Mouse (Mus musculus) stomach, embryonic 15.5 days (tissue): ENCODE results near the gene Actn2. TPM values are rescaled to one million over a fixed set of nuclear protein-coding genes. Genes with fewer than 3 reads are reported as not detected.

Experiments
- ATAC-seq: fragments of 200-750 bp; cut with Nextera tagmentation; 2 replicates; pipeline ENCODE4 v1.8.0; 2017; ENCODE audit warnings: low read depth, moderate number of reproducible peaks, moderate TSS enrichment; ENCODE audit not compliant: insufficient read depth, low FRiP score
- H3K27ac ChIP-seq: fragments of 300-500 bp; sonication (generic); 2 replicates; pipeline ENCODE4 v1.5.1; 2015; ENCODE audit warnings: mild to moderate bottlenecking, inconsistent platforms
- H3K27me3 ChIP-seq: fragments of 300-500 bp; sonication (generic); replicated peaks from 2 replicates; pipeline ENCODE4 v1.6.1; 2015; ENCODE audit warnings: inconsistent platforms
- H3K36me3 ChIP-seq: fragments of 300-500 bp; sonication (generic); 2 replicates; pipeline ENCODE4 v1.6.1; 2015; ENCODE audit warnings: inconsistent platforms
- H3K4me1 ChIP-seq: fragments of 300-500 bp; sonication (generic); 2 replicates; pipeline ENCODE4 v1.6.1; 2015; ENCODE audit warnings: inconsistent platforms
- H3K4me2 ChIP-seq: fragments of 300-500 bp; sonication (generic); 2 replicates; pipeline ENCODE4 v1.6.1; 2015; ENCODE audit warnings: mild to moderate bottlenecking, inconsistent platforms
- H3K4me3 ChIP-seq: fragments of 300-500 bp; sonication (generic); replicated peaks from 2 replicates; pipeline ENCODE4 v1.5.1; 2015; ENCODE audit warnings: inconsistent platforms
- H3K9ac ChIP-seq: fragments of 300-500 bp; sonication (generic); 2 replicates; pipeline ENCODE4 v1.6.1; 2015; ENCODE audit warnings: inconsistent platforms
- H3K9me3 ChIP-seq: fragments of 300-500 bp; sonication (generic); 2 replicates; pipeline ENCODE4 v1.6.1; 2016; ENCODE audit warnings: inconsistent platforms
- WGBS: fragments of 180-500 bp; shearing (Covaris S2); methylation state at CpG from one replicate; pipeline ENCODE4 v1.1.7; 2015; 5-methylcytosine and 5-hydroxymethylcytosine counted together
- polyA plus RNA-seq: library from polyadenylated mRNA; unstranded; fragments of >200 nt; fragmentation: Nextera tagmentation; extraction: Ambion mirVana; gene quantifications from 2 replicates; pipeline ENCODE4 v1.2.1, GENCODE M21; 2015

Gene Actn2
- 4.1 and 9.1 TPM in 2 replicates for polyA plus RNA-seq

DNA sequence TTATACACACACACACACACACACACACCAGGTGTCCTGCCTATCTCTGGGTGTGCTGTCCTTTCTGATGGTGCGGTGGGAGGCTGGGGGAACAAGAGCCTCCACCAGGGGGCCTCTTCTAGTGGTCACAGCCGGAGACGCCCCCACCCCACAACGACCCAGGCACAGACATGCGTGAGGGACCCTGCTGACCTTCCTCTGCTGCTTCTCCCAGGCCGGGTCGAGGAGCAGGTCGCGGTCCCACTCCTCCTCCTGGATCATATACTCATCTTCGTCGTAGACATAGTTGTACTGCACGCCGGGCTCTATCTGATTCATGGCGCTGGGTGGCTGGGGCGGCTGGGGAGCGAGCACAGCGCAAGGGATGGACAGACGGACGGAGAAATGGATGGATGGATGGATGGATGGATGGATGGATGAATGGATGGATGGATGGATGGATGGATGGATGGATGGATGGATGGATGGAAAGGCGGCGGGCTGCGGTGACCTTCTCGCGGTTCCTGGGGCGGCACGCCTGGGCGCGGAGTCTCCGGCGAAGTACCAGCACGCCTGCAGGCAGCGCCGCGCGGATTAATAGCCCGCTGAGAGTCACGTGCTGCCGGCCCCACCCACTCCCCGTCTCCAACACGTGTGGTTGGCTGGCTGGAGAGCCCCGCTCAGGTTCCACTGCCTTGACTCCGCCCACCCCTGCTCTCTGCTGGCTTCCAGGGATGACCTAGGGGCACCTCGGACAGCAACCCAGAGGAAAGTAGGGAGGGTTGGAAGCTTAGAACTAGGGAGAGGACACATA is at the start of gene Actn2:
Gene Actn2 (minus strand): TSS at position 578 of the 793 bp plus-strand sequence.
- Histone ChIP-seq H3K4me1 (peaks cover 5% of the 10 kb centered on the region; the same call in 1 of the 2 replicates), H3K9ac (no peak within 1 kb of the TSS), H3K27me3 (no peaks in the 10 kb centered on the region), H3K4me2 (peak within 1 kb of the TSS; percentile 79), H3K27ac (no peak within 1 kb of the TSS), H3K36me3 (no peaks in the 10 kb centered on the region), H3K9me3 (no peaks in the 10 kb centered on the region), H3K4me3 (peak within 1 kb of the TSS; percentile 35)
- ATAC-seq, result peak; percentile 93
- under 1% methylated on average over 43 of the region's 43 CpGs for WGBS

DNA sequence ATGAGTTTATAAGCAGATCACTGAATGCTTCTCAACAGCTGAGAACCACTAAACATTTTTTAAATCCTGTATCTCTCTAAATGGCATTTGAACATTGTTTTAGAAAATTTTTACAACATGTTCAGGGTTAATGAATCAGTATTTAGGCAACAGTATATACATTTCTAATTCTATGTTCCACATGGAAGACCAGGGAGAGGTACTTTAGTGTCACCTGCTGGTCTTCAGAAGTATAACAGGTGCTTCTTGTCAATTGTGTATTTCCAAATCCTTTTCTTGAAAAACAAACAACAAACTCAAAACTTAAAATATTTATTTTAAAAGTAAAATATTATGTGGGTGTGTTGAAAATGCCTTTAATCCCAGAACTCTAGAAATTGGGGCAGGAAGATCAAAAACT is 45.7 kb upstream of the Actn2 start:
- H3K27ac ChIP-seq, result no peak overlapping the region
- H3K4me3 ChIP-seq, result no peak overlapping the region
- no peaks in the 10 kb centered on the region for H3K9me3 ChIP-seq
- no peak overlapping the region for H3K9ac ChIP-seq
- no peaks in the 10 kb centered on the region for H3K27me3 ChIP-seq
- H3K4me2 ChIP-seq, result no peak overlapping the region
- no peaks in the 10 kb centered on the region for H3K36me3 ChIP-seq
- no peak for ATAC-seq
- no peaks in the 10 kb centered on the region for H3K4me1 ChIP-seq

DNA sequence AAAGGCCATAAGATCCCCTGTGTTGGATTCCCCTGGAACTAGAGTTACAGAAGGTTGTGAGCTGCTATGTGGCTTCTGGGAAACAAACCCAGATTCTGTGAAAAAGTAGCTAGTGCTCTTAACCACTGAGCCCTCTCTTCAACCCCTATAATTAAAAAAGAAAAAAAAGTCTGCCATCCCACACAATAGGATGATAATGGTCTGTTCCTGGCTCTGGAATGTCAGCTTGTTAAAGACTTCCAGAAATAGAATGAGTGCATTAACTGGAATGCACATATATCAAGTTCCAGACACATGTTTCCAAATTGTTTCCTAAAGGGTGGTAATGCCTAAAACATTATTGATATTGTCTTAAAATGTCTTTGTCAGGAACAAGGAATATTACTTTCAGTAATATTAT is 44.2 kb upstream of the Actn2 start:
- Histone ChIP-seq H3K4me3 (no peak overlapping the region), H3K27ac (no peak overlapping the region), H3K4me1 (no peaks in the 10 kb centered on the region), H3K9ac (no peak overlapping the region), H3K36me3 (no peaks in the 10 kb centered on the region), H3K4me2 (no peak overlapping the region), H3K9me3 (no peaks in the 10 kb centered on the region), H3K27me3 (no peaks in the 10 kb centered on the region)
- ATAC-seq, result no peak

DNA sequence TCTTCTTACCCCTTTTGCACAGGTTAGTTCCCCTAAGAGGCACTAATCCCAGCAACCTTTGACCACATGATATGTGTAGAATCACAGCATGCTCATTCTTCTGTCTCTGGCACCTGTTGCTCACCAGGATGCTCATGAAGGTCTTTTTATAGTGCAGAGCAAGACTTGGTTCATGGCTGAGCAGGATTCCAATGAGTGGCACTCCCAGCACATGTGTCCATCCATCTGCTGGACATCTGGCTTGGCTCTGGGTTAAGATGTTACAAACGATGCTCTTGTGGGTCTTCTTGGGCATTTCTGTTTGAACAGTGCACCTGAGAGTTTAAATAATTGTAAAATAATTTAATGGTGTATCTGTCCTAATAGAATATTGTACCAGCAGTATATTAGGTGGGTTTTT is 36.2 kb upstream of the Actn2 start:
- no peaks in the 10 kb centered on the region for H3K9me3 ChIP-seq
- no peak for ATAC-seq
- H3K36me3 ChIP-seq, result no peaks in the 10 kb centered on the region
- H3K9ac ChIP-seq, result no peak overlapping the region
- 62% methylated on average over 1 of the region's 1 CpGs for WGBS
- no peak overlapping the region for H3K27ac ChIP-seq
- H3K4me2 ChIP-seq, result no peak overlapping the region
- H3K4me1 ChIP-seq, result no peaks in the 10 kb centered on the region
- H3K27me3 ChIP-seq, result no peaks in the 10 kb centered on the region
- H3K4me3 ChIP-seq, result no peak overlapping the region

DNA sequence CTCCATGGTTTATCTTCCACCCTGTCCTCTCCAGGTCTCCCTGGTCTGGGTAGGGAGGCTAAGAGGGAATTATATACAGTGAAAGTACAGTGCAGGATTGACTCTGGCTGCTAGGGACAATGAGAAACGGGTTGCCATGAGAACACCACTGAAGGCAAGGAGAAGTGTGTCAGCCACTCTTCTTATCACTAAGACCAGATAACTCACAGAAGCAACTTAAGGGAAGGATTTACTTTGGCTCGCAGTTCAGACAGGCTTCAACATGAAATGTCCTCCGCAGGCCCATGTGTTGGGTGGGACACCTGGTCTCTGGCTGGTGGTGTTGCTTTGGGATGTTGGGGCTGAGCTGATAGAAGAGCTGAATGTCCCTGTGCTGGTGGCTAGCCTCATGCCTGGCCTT is 32.2 kb upstream of the Actn2 start:
- Histone ChIP-seq H3K4me2 (no peak overlapping the region), H3K27ac (no peak overlapping the region), H3K4me3 (no peak overlapping the region), H3K27me3 (no peaks in the 10 kb centered on the region), H3K9me3 (no peaks in the 10 kb centered on the region), H3K9ac (no peak overlapping the region), H3K36me3 (no peaks in the 10 kb centered on the region), H3K4me1 (no peaks in the 10 kb centered on the region)
- 69% methylated on average over 3 of the region's 3 CpGs for whole genome bisulfite sequencing
- no peak for ATAC-seq

DNA sequence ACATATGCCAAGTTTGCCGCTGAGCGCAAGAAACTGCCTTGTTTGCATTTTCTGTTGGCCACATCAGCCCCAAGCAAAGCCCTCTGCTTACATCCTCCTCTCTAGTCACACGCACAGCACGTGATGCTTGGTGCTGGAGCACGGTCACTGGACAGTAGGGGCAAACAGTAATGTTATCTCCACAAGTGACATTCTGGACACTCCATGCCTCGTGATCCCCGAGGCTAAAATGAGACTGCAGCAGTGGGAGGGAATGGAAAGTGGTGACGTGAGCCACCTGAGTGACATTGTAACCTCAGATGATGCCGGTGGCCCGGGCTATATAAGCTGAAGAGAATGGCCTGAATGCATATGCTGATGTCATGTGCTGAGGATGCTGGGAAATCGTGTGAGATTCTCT is 29.4 kb upstream of the Actn2 start:
- no peak overlapping the region for H3K9ac ChIP-seq
- no peaks in the 10 kb centered on the region for H3K36me3 ChIP-seq
- H3K27me3 ChIP-seq, result no peaks in the 10 kb centered on the region
- no peak overlapping the region for H3K4me2 ChIP-seq
- no peak overlapping the region for H3K4me3 ChIP-seq
- 80% methylated on average over 11 of the region's 11 CpGs for WGBS
- H3K27ac ChIP-seq, result no peak overlapping the region
- H3K4me1 ChIP-seq, result no peaks in the 10 kb centered on the region
- ATAC-seq, result no peak
- H3K9me3 ChIP-seq, result no peaks in the 10 kb centered on the region

DNA sequence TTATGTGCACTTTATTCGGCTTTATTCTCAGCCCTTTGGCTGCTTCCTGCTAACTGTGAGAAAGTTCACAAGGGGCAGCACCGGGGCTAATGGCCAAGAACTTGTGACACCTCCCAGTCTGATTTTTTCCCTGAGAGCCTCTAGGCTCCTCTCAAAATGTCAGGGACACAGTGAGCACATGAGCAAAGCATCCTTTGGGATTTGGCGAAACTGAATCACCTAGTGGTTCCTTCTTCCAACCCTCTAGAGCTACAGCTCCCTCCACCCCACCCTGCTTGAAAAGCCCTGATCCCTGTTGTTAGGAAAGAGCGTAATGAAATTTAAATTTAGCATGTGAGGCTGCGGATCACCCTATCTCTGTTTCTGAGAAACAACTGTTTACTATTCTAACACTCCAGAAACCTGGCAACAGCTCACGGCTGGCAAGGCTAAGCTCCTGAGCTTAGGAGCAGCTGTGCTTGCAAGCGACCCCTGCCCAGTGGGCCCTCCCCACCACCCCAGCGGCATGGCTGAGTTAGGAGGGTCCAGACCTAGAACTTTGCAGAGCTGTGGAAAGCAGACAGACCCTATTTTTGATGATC is 28.6 kb upstream of the Actn2 start:
- H3K36me3 ChIP-seq, result no peaks in the 10 kb centered on the region
- H3K4me2 ChIP-seq, result no peak overlapping the region
- H3K4me1 ChIP-seq, result no peaks in the 10 kb centered on the region
- 39% methylated on average over 8 of the region's 8 CpGs for WGBS
- no peak overlapping the region for H3K9ac ChIP-seq
- no peak overlapping the region for H3K4me3 ChIP-seq
- no peak overlapping the region for H3K27ac ChIP-seq
- ATAC-seq, result no peak
- no peaks in the 10 kb centered on the region for H3K27me3 ChIP-seq
- H3K9me3 ChIP-seq, result no peaks in the 10 kb centered on the region

DNA sequence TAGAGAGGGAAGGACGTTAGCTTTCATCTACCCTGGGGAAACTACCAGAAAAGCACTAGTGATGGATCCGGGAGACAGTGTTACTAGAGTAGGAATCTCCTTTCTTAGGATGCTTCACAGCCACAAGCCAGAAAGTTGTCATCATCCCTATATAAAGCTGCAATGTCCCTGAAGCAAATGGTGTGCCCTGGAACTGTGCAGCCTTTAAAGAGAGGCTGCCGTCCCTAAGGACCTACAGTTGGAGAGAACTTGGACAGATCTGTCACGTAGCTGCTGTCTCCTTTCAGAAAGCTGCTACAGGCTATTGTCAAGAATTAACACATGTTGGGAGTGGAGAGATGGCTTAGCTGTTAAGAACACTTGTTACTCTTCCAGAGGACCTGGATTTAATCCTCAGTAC is 20.9 kb upstream of the Actn2 start:
- H3K36me3 ChIP-seq, result no peaks in the 10 kb centered on the region
- H3K27me3 ChIP-seq, result no peaks in the 10 kb centered on the region
- no peak overlapping the region for H3K27ac ChIP-seq
- ATAC-seq, result no peak
- no peak overlapping the region for H3K4me3 ChIP-seq
- H3K9ac ChIP-seq, result no peak overlapping the region
- H3K9me3 ChIP-seq, result no peaks in the 10 kb centered on the region
- 84% methylated on average over 4 of the region's 4 CpGs for WGBS
- H3K4me2 ChIP-seq, result no peak overlapping the region
- no peaks in the 10 kb centered on the region for H3K4me1 ChIP-seq

DNA sequence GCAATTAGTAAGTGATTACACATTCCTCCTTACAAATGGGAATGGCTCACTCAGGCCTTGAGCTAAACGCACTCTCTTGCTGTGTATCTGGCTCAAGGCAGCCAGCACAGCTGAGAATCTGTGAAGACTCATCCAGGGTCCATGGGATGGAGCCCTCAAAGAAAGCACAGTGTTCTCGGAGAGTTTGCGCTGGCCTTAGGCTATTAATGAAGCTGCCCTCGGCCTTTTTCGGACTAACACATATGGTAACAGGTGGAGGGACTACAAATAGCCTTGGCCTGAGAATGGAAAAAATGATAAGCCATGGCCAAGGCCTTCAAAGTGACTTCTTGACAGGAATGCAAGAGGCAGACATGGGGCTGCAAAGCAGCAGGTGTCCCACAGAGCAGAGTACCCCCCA is 17.0 kb upstream of the Actn2 start:
- WGBS, result 85% methylated on average over 5 of the region's 5 CpGs
- Histone ChIP-seq H3K9me3 (no peaks in the 10 kb centered on the region), H3K9ac (no peak overlapping the region), H3K4me2 (no peak overlapping the region), H3K27ac (no peak overlapping the region), H3K27me3 (no peaks in the 10 kb centered on the region), H3K4me3 (no peak overlapping the region), H3K4me1 (no peaks in the 10 kb centered on the region), H3K36me3 (no peaks in the 10 kb centered on the region)
- ATAC-seq, result no peak

DNA sequence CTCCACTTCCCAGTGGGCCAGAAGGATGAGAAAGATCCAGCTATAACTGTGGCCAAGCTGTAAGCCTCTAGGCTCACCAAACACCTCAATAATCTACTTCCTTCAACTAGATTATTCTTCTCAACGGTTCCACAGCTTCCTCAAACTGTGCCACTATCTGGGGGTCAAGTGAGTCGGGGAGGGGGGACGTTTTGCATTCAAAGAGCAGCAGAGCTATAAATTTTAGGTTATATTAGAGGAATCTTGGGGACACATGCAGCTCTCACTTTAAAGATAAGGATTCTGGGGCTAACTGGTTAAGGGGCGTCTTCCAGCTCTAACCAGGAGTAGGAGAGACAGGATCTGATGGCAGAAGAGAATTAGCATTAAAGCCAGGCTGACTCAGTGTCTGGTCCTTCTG is 15.6 kb upstream of the Actn2 start:
- Histone ChIP-seq H3K27ac (no peak overlapping the region), H3K4me1 (no peaks in the 10 kb centered on the region), H3K4me3 (no peak overlapping the region), H3K27me3 (no peaks in the 10 kb centered on the region), H3K9ac (no peak overlapping the region), H3K36me3 (no peaks in the 10 kb centered on the region), H3K9me3 (no peaks in the 10 kb centered on the region), H3K4me2 (no peak overlapping the region)
- no peak for ATAC-seq
- 58% methylated on average over 4 of the region's 4 CpGs for whole genome bisulfite sequencing

DNA sequence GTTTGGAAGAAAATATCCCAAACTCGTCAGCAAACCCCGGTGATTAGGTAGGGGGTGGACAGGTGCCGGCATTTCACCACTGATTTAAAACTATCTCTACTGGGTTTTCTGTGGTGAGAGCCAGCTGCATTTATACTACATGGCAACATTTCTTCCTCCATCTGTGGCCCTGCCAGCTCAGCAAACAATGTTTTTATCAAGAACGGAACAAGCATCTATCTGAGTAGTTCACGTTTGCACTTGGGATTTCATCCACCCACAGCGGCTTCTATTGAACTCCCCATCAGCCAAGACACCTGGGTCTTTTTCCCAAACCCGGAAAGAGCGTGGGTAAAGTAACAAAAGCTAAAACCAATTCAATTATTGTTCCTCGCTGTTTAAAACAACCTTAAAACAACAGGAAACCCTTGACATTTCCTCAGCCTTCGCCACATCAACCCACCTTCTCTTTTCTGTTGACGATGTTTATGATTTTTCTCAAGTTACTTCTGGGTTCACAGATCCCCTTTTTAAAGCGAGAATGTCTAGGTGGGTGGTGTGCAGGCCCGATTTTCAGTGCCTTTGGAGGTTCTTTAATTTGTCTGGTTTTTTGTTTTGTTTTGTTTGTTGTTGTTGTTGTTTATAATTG is 8.8 kb upstream of the Actn2 start:
- WGBS, result 64% methylated on average over 13 of the region's 13 CpGs
- Histone ChIP-seq H3K4me3 (no peak overlapping the region), H3K9me3 (no peaks in the 10 kb centered on the region), H3K27ac (no peak overlapping the region), H3K36me3 (no peaks in the 10 kb centered on the region), H3K9ac (no peak overlapping the region), H3K4me1 (no peaks in the 10 kb centered on the region), H3K4me2 (no peak overlapping the region), H3K27me3 (no peaks in the 10 kb centered on the region)
- no peak for ATAC-seq

DNA sequence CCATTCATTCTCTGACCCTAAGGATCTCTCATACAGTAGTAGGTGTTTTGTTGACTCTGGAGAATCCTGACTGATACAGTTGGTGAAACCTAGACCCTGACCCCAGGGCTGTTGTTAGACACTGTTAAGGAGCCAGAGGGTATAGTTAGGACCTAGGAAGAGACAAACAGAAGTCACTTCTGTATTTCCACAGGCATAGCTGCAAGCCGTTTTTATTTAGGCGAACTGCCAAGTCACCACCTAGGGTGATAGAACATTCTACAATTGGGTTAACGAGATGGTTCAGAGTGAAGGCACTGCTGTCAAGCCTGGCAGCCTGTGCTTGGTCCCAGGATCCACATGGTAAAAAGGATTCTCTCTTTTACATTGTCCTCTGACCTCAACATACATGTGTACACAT is 6.3 kb upstream of the Actn2 start:
- Histone ChIP-seq H3K36me3 (no peaks in the 10 kb centered on the region), H3K27ac (no peak overlapping the region), H3K9ac (no peak overlapping the region), H3K27me3 (no peaks in the 10 kb centered on the region), H3K4me3 (no peak overlapping the region), H3K9me3 (no peaks in the 10 kb centered on the region), H3K4me2 (no peak overlapping the region), H3K4me1 (no peaks in the 10 kb centered on the region)
- 77% methylated on average over 3 of the region's 3 CpGs for WGBS
- no peak for ATAC-seq
